Mouse (Mus musculus) CD8-positive naive resting alpha-beta T cell, adult 2 months (primary cell): ENCODE results near the gene Agbl3.

Experiments used
- DNase-seq, 2 experiments: peaks; one replicate each; pipeline ENCODE4 v3.0.0; 2022; ENCODE audit warnings: low read depth in 2 of 2, low spot score in 2 of 2

The Agbl3 gene

GRCm38 (mm10) chr6:34872871-34873270 lies 92.6 kb downstream of the Agbl3 start:
- no peak for DNase-seq

DNA sequence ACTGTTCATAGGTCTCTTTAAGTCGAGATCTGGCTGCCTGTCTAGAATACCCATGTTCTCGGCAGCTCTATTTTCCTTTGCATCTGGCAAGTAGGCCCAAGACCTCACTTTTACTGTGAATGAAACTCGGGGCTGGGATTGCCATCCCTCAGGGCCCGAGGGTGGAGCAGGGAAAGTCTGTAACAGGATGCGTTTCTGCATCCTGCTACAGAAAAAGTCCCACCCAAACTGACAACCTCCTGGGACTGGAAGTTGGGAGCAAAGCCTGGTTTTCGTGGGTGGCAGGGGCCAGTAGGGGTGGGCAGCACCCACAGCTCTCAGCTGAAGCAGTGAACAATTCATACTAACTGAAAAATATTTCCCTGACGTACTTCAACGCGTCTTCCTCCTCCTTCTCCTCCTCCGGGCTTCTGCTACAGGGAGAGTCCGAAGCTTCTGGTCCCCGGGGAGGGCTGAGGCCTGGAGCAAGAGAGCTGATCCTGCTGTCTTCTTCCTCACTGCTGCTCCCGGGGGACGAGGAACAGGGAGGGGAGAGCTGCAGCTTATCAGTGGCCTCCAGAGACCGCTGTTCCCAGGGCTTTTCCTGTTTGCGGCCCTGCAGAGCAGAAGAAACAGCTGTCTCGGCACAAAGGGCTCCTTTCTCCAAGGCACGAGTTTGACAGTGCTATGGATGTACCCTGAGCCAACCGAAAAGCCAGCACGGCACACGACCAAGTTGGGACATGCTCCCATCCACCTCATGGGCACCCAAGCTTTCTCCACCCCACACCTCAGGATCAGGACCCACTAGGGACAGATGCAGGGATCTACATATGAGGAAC lies 94.1 kb downstream of the Agbl3 start:
- no peak for DNase-seq

DNA sequence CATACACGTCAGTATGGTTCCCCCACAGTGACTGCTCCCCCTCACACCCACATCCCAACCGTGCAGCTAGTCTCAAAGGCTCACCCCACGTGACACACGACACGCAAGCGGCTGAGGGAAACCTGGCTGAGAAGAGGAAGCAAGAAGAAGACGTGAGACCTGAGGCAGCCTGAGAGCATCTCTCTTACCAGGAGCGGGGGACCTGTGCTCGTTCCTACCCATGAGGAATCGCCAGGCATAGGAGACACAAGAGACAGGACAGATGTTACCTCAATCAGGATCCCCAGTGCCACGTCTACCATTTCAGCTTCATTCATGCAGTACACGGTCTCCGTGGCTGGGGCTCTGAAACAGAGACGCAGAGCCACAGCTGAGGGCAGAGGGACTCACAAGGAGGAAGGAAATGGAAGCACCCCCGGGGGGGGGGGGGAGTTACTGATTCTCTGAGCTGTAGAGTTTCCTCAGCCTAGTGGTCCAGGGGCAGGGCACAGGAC lies 95.1 kb downstream of the Agbl3 start:
- DNase-seq, result peak; percentile 62 to 64

DNA sequence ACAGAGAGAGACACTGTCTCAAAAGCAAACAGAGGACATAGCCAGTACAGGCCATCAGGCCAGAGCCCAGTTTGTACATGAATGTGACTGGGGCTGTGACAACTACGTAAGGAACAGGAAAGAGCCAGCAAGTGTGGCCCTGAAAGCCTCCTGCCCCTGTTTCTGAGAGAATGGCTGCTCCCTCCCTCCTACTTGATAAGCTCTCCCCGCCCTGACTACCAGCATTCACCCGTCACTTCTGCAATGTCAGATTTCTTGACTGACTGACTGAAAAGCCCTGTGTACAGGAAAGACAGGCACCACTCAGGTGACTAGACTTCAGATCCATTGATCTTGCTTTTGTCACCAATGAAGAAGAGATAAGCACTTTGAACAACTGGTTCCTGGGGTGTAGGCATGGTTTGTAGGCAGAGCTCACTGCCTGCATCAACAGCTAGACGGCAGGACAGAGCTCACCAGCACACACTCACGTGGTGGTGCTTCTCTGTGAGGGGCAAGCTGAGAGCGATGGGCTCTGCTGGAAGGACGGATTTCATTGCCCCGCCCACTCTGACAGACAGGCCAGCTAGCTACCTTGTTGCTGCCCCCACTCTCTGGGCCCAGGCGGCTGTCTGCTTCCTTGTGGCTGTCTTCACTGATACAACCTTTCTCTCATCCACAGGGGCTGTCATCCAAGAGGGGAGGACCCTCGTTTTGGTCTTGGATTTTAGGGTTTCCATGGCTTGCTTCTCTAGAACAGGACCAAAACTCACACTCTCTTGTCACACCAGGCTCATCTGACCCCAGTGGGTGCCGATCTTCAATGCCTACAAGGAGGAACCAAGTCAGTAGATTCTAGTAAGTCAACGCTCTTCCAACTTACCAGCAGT lies 96.0 kb downstream of the Agbl3 start:
- peak; percentile 54 to 56 for DNase-seq

DNA sequence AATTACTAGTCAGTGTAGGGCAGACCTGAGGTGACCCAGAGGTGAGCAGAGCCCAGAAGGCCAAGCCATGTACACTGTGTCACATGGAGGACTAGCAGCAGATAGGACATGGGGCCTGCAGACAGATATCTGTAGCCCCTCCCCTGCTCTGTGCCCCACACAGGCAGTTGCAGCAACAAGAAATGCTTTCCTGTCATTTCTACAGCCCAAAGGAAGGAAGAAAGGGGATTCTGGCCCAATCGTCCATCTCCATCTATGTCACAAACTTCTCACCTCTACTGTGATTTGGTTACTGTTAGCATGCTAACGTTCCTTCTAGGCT lies 96.6 kb downstream of the Agbl3 start:
- no peak for DNase-seq

DNA sequence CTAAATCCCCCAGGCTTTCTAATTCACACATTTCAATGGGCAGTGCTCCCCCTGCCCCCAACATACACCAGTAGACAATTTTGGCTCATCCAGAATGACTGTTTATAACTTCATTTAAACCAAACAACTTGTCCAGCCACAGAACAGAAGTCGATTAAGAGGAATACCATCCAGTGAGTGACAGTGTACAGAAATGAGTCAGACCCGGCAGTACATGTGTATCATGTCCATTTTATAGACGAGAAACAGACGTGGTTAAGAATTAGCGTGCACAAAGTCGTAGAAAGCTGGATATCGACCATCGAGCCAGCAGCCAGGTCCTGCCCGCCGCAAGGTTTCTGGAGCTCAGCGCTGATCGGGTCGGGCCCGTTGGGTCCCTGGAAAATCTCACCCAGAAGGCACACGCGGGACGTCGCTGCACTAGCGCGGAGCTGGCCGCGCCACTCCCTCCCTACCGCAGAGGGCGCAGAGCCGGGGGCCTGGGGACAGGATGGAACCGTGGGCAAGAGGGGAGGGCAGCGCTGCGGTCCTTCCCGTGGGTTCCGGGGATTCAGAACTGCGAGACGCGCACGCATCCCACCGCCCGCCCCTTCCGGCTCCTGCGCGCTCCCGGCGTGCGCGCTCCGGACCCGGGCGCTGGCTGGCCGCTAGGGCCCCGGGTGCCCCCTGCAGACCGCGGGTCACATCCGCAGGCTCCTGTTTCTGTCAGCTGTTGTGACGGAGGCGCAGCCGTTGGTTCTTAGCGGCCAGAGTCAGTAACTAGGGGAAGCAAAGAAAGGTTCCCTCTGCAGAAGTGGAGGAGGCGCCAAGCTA lies 97.5 kb downstream of the Agbl3 start, which contains the start of gene Cyren:
TSS of gene Cyren (minus strand) at position 552 of the 813 bp plus-strand sequence.
- DNase-seq, result peak; percentile 89 to 91

GRCm38 (mm10) chr6:34879101-34879740 lies 99.0 kb downstream of the Agbl3 start:
- no peak for DNase-seq

DNA sequence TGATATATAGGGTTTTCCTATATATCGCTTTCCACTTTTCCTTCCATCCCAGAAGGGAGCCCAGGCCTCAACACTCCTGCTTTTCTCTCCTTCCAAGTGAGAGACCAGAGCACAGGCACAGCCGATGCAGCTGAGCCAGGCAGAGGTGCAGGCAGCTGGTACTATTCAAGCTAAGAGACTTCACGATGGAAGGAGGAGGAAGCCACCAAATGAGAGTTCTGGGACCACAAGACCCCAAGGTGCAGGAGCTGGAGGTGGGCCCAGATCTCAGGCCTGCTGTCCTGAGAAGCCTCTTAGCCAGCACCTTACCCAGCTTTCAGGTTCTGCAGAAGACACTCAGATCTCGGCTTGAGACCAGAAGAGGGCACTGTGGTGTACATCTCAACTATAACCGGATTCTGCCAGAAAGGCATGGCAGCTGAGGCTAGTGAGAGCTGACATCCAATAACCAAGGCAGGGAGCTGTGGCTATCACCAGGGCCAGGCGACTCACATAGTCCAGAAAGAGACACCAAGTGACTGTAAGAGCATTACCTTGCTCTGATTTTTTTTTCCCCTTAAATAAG lies 99.8 kb downstream of the Agbl3 start:
- peak; percentile 28 to 36 for DNase-seq

DNA sequence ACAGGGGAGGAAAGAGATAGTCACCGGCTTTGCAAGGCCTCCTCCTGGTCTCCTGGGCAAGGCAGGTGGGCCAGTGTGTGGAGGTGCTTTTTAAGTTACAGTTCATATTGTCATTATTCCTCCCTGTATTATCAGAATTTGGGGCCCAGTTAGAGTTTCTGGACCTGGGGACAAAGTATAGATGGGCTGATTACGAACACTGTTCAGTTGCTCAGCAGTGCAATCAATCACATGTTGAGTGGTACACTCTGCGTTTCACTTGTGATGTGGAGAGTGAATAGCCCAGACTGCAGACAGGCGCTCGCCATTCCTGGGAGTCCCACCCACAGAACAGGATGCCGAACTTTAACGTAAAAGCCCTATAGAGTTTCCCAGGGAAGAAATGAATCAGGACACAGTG lies 104.5 kb downstream of the Agbl3 start:
- no peak for DNase-seq

GRCm38 (mm10) chr6:34887131-34887850 lies 107.1 kb downstream of the Agbl3 start:
- DNase-seq, result no peak

- DNase-seq, result no peak
Observed at GRCm38 (mm10) chr6:34889185-34889584, 109.0 kb downstream of the Agbl3 start.

DNA sequence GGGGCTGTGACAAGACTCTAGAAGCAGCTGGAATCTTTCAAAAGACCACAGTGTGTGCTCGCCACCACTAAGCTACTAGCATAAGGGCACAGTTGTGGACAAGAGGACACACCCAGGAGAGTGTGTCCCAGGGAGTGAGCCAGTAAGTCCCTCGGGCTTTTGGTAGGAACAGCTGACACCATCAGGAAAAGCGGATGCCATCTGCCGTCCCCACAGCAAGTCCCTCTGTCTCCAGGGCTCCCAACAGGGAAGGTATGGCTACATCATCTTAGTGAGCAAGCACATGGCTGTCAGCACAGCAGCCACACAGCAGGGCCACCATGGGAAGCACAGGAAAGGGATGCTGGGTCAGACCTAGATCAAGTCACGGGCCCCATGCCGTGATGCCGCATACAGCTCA lies 115.3 kb downstream of the Agbl3 start:
- DNase-seq, result no peak

DNA sequence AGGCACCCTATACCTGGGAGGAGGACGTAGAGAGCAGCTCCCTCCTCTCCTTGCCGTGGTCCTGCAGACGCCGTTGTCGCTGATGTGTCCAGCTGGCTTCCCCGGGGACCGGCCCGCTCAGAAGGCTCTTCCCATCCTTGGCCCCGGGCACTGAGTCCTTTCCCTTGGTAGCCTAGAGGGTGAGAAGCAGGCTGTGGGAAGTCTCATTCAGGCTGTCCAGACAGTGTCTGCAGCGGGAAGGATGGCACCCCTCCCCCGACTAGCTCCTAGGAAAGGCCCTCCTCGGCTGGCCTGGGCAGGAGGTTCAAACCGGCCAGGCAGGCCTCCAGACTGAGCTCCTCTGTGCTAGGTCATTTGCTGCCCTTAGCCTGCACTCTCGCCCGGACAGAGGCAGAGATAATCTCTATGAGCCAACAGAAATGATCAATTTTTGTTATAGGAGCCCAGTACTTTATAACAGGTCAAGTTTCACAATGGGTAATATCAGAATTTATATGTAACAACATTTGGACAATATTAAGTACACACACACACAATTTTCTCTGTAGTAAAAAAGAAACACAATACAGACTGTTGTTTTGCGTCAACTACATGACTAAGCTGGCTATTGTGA lies 116.0 kb downstream of the Agbl3 start:
- DNase-seq, result no peak

- no peak for DNase-seq
Observed at GRCm38 (mm10) chr6:34899127-34899526, 118.9 kb downstream of the Agbl3 start.

- DNase-seq, result no peak
Observed at GRCm38 (mm10) chr6:34900990-34901389, 120.8 kb downstream of the Agbl3 start.

DNA sequence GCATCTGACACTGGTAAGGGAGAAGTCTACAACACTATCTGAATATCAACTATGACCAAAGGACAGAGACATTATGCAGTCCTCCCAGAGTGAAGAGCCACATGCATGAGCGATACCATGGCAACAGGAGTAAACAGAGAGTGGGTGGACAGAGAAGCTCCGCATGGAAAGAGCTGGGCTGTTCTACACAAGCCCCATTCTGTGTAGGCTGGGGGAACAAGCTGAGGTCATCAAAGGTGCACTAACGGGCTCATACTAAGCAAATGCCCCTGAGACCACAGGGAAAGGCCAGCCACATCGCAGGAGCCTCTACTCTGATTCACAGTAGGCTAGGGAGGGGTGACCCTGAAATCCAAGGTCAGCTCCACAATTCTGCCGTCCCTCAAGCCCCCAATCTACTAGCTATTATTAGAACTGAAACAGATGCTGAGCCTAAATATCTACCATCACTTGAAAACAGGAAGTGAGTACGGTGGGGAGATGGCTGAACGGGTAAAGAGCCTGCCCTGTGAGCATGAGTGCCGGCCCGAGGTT lies 121.7 kb downstream of the Agbl3 start:
- DNase-seq, result no peak

- no peak for DNase-seq
Observed at GRCm38 (mm10) chr6:34902578-34902977, 122.3 kb downstream of the Agbl3 start.

GRCm38 (mm10) chr6:34903441-34903840 lies 123.2 kb downstream of the Agbl3 start:
- no peak for DNase-seq

DNA sequence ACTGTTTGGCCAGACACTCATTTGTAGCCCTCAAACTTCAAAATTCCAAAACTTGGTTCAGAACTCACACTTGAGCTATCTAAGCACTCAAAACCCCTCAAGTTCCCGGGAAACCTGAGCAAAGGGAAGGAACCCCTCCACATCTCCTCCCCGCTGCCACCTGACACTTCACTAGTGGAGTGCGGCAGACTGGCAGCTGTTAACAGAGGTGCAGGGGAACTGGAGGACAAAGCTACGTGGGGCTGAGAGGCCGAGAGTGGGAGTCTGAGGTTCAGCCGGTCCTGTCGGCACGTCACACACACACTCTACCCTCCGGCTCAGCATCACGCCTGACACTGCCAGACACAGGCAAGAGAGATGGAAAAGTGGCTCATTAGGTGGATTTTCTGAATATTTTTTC lies 123.6 kb downstream of the Agbl3 start:
- DNase-seq, result no peak
